Mouse (Mus musculus) leukemia stem cell, adult 10-12 weeks (primary cell): ENCODE results near the gene Myd88. TPM values are rescaled to one million over a fixed set of nuclear protein-coding genes. Genes with fewer than 3 reads are reported as not detected.

Experiments used
- polyA plus RNA-seq: library from polyadenylated mRNA; stranded (reverse); fragments of >175 nt; gene quantifications from 2 replicates; pipeline ENCODE4 v1.2.3, GENCODE M21; 2012; ENCODE audit warnings: low replicate concordance

Gene Myd88
- polyA plus RNA-seq: 27.2 and 32.5 TPM in 2 replicates

DNA sequence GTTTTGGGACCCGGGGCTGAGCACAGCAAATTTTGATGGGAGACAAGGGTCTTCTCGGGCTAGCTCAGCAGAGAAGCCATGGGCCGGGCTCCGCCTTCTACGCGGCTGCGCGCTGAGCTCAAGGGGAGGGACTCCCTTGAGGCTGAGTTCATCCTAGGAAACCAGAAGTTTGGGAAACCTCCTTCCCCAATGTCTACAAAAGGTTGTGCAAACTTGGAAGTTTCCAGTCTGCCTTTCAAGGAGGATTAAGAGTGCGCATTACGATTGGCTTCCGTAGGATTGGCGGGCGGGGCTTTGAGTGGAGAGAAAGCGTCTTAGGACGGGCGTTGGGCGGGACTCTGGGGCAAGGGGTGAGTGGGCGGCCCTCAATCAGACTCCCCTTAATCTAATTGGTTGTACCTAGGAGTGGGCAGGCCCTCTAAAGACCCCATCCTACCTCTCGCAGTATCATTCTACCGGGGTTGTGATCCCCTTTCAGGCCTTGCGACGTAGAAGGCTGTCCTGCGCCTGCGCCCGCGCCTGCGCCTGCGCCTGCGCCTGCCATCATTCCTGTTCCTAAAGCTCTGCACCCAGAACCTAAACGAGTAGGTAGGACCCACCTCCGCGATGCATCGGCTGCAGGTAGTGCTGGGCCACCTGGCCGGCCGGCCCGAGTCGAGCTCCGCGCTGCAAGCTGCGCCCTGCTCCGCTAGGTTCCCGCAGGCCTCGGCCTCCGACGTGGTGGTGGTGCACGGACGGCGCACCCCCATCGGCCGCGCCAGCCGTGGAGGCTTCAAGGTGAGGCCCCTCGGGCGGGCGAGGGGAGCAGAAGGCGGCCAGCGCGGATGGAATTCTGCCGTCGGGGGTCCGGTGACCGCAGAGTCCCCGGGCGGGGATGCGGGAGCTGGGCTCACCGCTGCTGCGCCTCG lies at the start of gene Myd88:
TSS of gene Myd88 (minus strand) at position 503 of the 908 bp plus-strand sequence.

DNA sequence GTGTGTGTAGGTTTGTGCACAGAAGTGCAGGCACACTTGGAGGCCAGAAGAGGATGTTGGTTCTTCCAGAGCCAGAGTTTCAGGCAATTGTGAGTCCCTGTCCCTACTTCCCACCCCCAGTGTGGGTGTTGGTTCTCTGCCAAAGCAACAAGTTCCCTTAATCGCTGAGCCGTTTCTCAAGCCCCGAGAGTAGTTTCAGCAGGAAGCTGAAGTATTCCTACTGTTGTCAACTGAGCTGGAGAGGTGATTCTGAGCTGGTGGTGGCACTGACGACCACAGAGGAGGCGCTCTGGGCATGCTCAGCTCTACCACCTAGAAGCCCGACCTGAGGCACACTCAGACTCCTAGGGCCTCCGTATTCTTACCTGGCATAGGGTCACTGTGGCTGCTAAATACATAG lies 24.1 kb upstream of the Myd88 start, which contains the start of gene Slc22a14:
TSS of gene Slc22a14 (minus strand) at position 270 of the 400 bp plus-strand sequence.

DNA sequence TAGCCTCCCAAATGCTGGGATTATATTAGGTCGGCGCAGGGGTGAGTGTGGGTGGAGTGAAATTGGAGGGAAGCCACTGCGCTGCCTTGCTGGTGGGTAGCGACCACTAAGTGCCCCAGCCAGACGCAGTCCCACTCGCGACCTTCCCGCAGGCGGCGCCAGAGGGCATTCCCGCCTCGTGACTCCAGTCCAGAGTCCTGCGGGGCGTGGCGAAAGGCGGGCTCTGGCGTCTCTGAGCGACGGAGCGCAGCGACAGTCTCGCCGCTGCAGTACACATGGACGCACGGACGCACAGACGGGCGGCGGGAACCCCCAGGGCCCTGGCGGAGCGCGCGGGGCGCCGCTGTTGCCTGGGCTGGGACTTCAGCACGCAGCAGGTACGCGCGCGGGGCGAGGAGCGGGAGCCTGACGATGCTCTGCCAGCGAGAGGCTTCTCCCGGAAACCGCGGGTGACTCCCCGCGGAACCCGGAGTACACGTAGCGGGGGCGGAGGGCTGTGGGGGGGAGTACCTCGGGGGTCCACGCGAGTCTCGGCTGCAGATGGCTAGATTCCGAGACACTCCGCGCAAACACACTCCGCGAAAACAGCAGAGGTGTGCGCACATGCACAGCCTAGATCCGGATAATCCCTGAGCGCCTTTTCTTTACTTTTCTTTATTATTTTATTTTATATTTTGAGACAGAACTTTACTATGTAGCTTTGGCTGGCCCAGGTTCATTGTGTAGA lies 16.3 kb upstream of the Myd88 start, which contains the start of gene Xylb:
TSS of gene Xylb (plus strand) at position 51 of the 727 bp plus-strand sequence.

DNA sequence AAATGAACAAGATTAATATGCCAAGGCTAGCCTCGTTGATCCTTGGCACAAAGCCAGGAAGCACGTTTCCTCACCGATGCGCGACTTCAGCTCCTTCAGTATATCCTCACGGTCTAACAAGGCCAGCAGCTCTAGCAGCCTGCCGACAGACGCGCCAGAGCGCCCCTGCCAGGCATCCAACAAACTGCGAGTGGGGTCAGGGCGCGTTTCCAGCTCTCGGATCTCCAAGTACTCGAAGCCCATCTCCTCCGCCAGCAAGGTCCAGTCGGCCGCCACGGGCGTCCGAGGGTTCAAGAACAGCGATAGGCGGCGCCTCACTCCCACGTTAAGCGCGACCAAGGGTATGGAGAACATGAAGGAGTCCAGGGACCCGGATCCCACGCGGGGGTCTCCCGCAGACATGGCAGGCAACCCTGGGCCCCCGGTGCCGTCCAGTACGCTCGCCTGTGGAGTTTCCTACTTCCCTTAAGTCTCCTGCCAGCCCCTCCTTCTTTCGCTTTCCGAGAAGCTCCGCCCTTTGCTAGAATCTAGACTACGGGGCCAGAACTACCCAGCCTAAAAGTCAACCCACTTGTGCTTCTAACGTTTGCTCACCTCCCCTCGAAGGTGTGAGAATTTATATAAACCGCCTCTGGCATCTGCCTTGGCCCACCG lies 1.5 kb downstream of the Myd88 start, which contains the start of gene Acaa1a:
TSS of gene Acaa1a (plus strand) at position 119 of the 654 bp plus-strand sequence.

DNA sequence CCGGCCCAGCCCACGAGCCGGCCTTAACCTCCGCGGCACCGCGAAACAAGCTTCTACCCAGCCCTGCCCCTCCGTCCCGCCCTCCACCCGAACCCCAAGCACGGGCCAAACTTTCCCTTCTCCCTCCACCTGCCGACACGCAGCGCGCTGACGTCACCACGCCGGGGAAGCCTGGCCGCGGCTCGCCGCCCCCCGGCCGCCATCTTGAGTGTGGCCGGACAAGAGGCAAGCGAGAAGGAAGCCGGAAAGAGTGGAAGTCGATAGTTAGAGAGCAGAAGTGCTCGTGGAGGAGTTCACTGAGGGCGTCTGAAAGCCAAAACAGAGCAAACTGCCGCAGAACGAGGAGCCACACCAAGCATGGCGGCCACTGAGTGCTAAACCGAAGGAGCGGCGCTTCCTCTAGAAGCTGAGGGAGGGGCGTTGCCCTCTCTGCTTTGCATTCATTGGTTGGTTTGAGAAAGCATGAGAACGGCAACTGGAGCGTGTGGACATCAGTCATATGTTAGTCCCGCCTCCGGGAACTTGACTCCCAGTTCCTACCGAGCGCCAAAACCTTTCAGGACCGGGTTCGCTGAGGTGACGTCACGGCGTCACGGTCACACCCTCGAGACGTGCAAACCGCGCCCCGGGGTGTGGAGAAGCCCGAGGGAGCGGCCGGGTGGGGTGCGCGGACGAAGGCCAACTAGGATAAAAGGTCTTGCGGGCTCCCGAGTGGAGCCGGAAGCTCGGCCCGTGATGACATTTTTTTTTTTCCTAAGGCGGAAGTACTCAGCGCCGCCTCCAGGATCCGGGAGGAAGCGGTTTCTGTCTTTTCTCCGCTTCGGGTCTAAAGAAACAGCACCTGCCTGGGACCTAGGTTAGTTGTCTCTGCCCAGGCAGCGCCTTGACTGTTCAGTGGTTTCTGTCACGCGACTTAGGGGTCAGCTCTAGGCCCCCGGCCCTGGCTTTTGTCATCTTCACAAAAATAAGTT lies 18.6 kb downstream of the Myd88 start, which contains the start of gene Oxsr1:
TSS of gene Oxsr1 (minus strand) at position 139 of the 971 bp plus-strand sequence.

Other genes starting within 250 kb of the Myd88 start
- 0.46 and 0.65 TPM in 2 replicates for gene Plcd1, start 247.9 kb downstream of the Myd88 start, polyA plus RNA-seq
- gene Dlec1, start 238.9 kb downstream of the Myd88 start, polyA plus RNA-seq: not detected in 2 replicates
- gene Acaa1b, start 184.3 kb downstream of the Myd88 start, polyA plus RNA-seq: 0.56 and 1.1 TPM in 2 replicates
- 0.09 TPM in 1 of 2 replicates, not detected in the other for gene Gm47289, start 182.2 kb downstream of the Myd88 start, polyA plus RNA-seq
- 0.20 and 0.23 TPM in 2 replicates for gene Slc22a13, start 132.3 kb downstream of the Myd88 start, polyA plus RNA-seq
- gene Oxsr1, start 19.0 kb downstream of the Myd88 start, polyA plus RNA-seq: 14.6 and 19.1 TPM in 2 replicates
- 31.3 and 61.6 TPM in 2 replicates for gene Acaa1a, start 1.7 kb downstream of the Myd88 start, polyA plus RNA-seq
- gene Xylb, start 16.0 kb upstream of the Myd88 start, polyA plus RNA-seq: 4.6 and 8.9 TPM in 2 replicates
- gene Slc22a14, start 24.1 kb upstream of the Myd88 start, polyA plus RNA-seq: not detected in 2 replicates
- gene Acvr2b, start 60.7 kb upstream of the Myd88 start, polyA plus RNA-seq: 0.43 and 0.51 TPM in 2 replicates
- gene Exog, start 103.5 kb upstream of the Myd88 start, polyA plus RNA-seq: 0.54 and 2.0 TPM in 2 replicates
- 0.02 and 0.06 TPM in 2 replicates for gene Scn5a, start 237.6 kb upstream of the Myd88 start, polyA plus RNA-seq